Mouse (Mus musculus) cerebellum, adult 2 months (tissue): ENCODE data around the gene Clps.

Source experiments
- CTCF ChIP-seq: fragments of 200-500 bp; IDR thresholded peaks from 2 replicates; pipeline ENCODE4 v1.5.1; 2011; ENCODE audit warnings: low read depth, mild to moderate bottlenecking, control low read depth, low read length, moderate library complexity, borderline replicate concordance; ENCODE audit not compliant: insufficient read depth
- POLR2A ChIP-seq: fragments of 200-500 bp; IDR thresholded peaks from 2 replicates; pipeline ENCODE4 v1.6.1; 2011; ENCODE audit warnings: low read length, control low read depth, borderline replicate concordance; ENCODE audit not compliant: insufficient read depth

GRCm38 (mm10) chr17:28529116-28529515, 31.4 kb downstream of the Clps start:
- TF ChIP-seq POLR2A (no peak), CTCF (no peak)
